Mouse (Mus musculus) adrenal gland, adult 2 months (tissue): Measurements from ENCODE around the gene Trappc10. TPM values are rescaled to one million over a fixed set of nuclear protein-coding genes. Genes with fewer than 3 reads are reported as not detected.
"Not testable (repeated sequence)": the region's sequence is repeated elsewhere in the genome, so short reads cannot be mapped to it uniquely, and the experiment has no call there.

Experiments used
- DNase-seq: peaks from one replicate; pipeline ENCODE4 v3.0.0; 2021
- polyA plus RNA-seq: library from polyadenylated mRNA; depleted of rRNA; stranded (reverse); fragments of >200 nt; gene quantifications from 2 replicates; pipeline ENCODE4 v1.2.3, GENCODE M21; 2012
- total RNA-seq, 2 experiments: library from RNA; stranded (reverse); gene quantifications; 2 replicates each; pipeline ENCODE4 v1.2.3; 2021

Trappc10 gene
- total and polyA plus RNA-seq, 3 experiments, result 50.7 to 62.8 (median 51.2) TPM

DNA sequence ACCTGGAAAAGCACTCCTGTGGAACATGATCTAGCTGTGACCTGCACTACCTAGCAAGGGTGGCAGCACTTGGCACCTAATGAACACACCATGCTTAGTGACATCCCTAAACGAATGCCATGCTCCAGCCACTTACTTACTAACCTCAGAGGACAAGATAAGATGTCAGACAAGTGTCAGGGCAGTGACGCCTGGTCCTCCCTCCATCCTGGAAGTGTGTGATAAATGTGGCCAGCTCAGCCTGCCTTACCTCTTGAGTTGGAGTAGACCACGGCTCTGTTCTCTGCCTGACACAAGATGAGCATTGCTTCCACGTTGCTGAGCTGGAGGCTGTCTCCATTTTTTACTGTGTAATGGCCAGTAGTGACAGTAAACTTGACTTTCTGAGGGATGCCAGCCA, 43.3 kb downstream of the Trappc10 start:
- DNase-seq, result no peak

DNA sequence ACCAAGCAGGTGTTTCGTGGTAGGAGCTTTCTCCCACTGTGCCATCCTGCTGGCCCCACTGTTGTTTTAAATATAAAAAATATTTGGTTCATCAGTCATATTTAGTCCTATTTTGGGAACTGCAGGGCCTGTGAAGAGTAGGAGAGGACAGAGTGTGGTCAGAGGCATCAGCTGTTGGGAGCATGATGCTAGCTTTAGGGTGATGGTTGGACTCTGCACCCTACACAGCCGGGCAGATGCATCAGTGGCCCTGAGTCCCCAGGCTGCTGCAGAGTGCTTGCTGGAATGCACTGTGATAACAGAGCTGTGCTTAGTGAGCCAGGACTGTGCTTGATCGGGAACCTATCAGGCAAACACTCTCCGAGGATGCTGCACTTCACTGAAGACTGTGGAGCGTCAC, 51.5 kb downstream of the Trappc10 start:
- no peak for DNase-seq

DNA sequence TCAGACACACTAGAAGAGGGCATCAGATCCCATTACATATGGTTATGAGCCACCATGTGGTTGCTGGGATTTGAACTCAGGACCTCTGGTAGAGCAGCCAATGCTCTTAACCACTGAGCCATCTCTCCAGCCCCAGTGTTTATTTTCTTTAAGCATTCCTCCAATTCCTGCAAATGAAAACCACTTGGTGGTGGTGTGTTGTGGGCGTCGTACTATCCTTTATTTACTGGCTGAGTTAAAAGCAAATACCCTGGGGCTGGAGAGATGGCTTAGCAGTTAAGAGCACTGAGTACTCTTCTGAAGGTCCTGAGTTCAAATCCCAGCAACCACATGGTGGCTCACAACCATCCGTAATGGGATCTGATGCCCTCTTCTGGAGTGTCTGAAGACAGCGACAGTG, 58.4 kb downstream of the Trappc10 start:
- DNase-seq, result not testable (repeated sequence)

DNA sequence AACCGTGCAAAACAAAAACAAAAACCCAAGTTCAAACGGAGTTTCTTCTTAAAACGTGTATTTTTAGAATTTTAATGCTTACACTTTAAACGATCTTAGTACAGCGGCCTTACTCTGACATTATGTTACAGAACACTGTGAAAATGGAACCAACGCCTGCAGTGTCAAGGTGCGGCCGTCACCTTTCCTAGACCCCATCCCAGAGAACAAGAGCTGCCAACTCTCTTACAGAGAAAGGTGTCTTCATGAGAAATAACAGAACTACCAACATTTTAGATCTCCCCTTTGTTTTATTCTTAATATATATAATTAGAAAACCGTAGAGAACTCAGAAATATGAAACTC, 59.1 kb downstream of the Trappc10 start:
- DNase-seq, result no peak

DNA sequence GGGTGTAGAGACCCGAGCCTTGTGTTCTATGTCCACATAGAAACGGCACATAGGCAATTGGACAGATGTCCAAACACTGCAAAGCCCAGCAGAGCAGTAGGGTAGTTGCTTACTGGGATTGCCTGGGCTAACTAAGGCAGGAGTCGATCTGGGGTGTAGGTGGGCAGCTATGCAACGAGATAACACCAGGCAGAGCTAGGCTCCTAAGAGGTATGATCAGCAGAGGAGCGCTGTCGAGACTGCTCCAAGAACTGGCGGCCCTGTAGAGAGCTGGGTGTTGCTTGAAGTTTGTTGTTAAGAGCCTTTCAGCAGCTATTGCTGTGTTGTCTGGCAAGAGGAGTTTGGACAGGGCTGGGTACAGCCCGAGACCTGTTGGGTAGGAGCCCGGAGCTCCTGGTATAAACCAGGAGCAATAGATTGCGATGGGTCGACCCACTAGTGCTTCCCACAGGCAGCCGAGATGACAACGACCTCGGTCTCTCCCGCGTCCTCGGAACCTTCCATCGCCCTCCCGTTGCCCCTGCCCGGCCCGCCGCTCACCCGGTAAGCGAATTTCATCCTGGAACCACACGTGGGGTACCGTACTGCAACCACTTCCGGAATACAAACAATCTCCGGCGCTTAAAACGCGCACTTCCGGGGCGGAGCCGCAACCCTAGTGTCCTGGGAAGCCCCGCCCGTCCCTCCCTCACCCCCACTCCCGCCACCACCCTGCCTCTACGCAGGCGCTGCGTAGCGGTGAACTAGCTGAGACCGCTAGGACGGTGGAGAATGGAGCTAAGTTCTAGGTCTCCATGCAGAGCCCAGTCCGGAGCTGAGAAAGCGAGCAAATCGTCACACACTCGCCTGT, 59.7 kb downstream of the Trappc10 start, which contains the start of gene Pwp2:
Gene Pwp2 (minus strand): TSS at position 619 of the 850 bp plus-strand sequence.
- peak; percentile 94 for DNase-seq

DNA sequence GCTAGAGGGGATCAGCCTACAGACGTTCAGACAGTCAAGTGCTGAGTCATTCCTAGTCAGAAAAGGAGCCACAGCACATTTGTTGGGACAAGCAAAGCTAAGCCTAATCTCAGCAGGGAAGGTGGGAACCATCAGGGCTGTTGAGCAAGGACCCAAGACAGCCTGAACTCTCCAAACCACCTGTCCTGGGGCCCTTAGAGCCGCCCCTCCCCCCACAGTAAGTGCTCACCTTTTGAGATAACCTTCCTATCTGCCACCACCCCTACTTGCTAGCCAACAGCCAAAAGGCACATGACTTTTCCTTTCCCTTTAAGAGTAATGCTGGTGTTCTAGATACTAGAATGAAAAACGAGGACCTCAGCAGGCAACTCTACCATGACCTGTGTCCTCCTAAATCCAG, 60.9 kb downstream of the Trappc10 start:
- no peak for DNase-seq

DNA sequence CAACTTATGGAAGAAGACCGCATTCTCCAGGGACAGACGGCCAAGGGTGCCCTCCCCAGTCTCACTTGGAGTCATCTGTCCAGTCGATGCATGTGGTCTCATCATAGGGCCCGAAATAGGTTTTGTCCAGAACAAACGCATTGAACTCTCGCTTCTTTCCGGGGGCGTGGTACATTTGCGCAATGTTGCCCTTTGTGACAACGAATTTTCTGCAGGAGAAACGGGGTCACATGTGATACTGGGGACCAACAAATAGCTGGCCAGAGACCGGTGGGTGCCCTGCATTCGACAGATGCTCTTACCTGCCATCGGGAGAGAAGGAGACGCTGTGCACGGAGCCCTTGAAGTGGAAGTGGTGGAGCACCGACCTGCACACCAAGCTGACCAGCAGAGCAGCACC, 62.1 kb downstream of the Trappc10 start:
- no peak for DNase-seq

DNA sequence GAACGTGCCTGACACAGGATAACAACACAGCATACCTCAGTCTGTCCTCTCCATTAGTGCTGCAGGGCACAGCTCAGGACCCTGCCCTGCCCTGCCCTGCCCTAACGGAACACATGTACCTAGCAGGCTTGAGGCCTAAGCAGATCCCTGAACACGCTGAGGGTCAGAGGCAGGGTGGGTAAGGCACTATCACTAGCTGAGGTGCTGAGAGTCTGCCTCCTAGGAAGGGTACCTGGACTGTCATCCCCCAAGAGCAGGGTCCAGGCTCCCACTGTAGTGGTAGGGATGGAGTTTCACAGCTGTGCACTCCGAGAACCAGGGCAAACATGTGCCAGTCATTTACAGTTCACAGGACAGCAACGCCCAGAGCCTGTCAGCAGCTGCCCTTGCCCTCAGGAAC, 70.0 kb downstream of the Trappc10 start:
- DNase-seq, result no peak

DNA sequence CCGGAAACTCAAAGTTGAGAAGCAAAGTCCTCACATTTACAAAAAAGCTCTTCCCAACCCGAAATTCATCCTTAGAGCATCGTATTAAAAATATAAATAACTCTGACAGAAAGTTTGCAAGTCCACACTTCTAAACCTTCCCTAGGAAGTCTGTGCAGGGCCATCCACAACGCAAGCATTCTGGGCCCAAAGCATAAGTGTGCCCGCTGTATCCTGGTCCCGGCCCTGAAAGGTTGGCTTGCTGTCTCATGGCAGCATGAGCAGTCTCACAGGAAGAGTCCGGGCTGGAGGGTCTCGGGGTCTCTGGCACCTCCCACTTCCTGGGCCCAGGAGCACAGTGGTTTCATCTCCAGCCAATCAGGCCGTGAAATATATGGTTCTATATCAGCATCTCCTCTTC, 72.9 kb downstream of the Trappc10 start:
- no peak for DNase-seq

DNA sequence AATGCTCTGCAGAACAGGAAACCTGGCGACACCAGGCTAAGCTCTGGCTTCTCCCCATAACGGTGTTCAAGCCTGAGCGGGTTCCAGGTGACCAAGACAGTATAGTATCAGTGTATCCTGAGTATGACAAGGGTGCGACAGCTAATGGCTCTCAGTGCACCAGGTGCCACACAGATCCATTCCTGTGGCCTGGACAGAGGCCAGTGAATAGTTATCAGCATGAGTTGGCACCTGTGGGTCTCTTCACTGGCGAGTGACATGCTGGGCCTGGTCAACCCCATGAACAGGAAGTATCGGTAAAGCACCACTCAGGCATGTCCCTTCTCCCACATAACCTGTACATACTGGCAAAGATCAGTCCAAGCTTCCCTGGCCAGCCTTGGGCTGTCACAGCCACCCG, 73.4 kb downstream of the Trappc10 start:
- no peak for DNase-seq

DNA sequence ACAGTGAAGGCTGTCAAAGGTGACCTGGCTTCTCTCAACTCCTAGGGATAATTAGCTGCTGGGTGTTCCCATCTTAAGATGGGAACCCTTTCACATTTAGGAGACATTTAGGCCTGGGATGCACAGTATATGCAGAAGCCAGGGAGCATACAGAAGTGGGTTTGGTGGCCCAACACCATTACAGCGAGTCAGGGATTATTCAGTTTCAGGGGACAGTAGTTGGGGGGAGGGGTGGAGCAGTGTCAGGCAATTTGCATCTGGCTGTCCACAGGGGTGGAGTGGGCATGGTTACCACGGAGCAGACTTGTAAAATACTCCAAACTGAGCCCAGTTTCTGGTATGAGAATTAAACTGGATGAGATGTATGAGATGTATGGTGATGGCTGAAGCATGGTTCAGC, 74.0 kb downstream of the Trappc10 start:
- DNase-seq, result no peak

DNA sequence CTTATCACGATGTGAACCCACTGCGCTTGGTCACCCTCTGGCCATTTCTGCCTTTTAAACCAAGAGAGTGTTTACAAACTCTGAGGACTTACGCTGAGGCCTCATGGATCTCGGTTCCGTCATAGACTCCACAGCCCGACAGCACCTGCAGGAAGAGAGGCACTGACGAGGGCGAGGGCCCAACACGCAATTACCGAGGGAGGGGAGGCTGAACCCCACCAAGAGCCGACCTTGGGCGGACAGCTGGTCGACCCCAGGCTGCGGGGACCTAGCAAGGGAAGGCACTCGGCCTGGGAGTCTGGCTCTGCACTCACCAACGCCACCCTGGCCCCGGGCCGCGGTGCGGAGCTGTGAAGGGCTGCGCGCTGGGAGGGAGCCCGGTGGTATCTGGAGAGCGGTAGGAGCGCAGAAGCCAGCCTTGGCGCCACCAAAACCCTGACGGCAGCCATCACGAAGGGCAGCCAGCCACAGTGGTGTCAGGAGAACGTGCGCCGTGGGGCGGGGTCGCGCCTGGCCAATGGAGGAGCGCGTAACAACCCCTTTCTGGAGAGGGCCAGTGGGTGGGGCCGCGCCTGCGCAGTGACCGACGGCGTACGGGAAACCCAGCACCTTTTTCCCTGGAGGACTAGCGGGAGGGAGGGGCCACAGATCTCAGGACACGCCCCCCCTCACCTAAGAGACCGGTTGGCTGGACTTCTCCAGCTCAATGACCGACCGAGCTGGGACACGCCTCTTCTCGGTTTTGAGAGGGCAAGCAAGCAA, 75.0 kb downstream of the Trappc10 start, which contains the start of gene D10Jhu81e:
Gene D10Jhu81e (minus strand): TSS at position 502 of the 762 bp plus-strand sequence.
- peak; percentile 100 for DNase-seq

DNA sequence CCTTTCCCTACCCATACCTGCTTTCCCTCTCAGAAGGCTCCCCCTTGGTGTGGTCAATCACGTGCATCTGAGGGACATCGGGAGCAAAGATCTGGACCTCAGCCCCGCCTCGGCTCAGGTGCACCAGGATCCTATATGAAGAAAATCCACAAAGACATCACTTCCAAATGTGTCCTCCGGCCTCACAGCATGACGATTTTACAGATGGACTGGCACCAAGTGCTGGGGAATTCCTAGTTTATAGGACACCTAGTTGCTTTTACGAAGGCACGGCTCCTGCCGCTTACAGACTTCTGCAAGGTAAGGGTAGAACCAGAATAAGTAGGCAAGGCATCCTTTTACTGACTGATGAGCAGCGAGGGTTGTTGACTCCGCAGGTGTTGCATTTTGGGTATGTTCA, 75.6 kb downstream of the Trappc10 start:
- DNase-seq, result no peak

DNA sequence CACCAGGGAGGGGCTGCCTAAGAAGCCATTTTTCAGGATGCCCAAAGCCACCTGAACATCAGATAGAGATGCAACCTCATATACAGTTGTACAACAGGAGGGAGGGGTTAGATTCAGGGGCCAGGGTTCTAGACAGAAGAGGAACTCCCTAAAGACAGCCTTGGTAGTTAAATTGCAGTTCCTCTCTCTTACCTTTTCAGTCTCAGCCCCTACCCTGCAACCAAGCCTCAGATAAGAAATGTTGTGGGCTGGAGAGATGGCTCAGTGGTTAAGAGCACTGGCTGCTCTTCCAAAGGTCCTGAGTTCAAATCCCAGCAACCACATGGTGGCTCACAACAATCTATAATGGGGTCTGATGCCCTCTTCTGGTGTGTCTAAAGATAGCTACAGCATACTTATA, 76.7 kb downstream of the Trappc10 start:
- DNase-seq, result no peak

DNA sequence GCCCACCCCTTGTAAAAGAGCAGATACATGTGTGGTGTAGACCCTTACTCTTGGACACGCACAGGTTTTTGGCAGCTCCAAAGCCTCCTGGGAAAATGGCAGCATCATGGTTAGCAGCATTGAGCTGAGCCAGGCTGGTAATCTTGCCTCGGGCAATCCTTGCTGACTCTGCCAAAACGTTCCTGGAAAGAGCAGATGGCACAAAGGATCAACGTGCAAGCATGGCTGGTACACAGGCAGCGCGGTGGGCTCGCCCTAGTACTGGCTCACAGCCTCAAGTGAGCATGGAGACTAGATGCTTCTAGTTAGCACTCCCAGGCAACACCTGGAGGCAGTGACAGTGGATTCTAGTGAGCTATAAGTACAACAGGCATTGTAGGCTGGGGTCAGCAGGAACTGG, 77.1 kb downstream of the Trappc10 start:
- DNase-seq, result no peak

DNA sequence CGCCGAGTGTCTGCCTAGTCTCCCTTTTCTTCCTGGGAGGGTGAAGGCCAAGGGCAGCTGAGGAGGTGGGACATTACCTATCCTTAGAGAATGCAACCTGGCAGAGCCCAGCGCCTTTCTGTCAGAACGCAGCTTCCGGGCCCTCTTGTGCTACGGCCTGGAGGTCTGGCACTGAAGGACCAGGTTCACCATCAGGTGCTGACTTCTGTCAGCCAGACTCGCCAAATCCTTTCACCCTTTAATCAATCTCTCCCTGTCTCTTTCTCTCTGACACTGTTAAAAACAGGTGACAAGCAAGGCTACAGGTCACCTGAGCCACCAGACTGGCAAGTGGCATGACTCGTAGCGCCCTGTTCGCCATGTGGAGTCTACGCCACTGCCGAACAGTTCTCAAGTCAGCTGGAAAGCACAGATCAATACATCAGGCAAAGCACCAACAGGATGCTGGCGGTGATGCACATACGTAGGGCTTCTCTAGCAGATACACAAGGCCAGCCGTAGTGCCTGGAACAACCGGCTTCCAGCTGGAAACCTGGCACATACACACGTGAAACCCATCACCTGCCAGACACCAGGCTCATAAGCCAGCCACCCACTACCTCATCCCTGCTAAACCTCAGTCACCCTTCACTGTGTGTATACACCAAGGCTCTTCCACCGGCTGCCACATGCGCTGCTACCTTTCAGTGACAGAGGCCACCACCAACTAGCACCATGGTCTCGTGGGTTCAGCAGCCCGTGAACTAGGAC, 79.0 kb downstream of the Trappc10 start:
- no peak for DNase-seq

DNA sequence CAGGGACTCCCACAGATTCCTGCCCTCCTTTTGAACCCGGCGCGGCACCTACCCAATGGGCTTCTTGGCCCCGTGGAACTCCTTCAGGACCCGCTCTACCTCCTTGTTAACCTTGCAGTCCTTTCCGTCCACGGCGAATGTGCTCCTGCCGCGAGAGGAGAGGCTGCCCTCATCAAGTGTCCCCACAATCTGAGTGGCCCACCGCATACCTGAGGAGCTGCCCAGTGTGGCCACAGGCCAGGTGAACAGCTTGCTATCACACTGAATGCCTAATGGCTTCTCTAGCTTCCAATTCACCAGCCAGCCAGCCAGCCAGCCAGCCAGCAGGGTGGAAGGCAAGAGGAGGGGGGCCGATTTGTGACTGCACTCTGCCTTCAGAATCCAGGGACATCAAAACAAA, 79.7 kb downstream of the Trappc10 start:
- no peak for DNase-seq

DNA sequence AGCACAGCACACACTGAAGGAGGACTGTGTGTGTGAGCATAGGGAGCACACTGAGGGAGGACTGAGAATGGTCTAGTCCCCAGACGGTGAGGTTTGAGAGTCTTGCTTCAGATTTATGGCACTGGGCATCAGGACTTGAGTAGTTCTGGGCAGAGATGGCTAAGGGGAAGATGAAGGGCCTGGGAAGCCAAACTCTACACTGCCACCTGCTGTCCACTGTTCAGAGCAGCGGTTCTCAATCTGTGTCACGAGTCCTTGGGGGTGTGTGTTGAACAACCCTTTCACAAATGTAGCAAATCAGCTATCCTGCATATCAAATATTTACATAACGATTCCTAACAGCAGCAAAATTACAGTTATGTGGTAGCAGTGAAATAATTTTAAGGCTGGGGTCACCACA, 80.5 kb downstream of the Trappc10 start:
- peak; percentile 69 for DNase-seq

DNA sequence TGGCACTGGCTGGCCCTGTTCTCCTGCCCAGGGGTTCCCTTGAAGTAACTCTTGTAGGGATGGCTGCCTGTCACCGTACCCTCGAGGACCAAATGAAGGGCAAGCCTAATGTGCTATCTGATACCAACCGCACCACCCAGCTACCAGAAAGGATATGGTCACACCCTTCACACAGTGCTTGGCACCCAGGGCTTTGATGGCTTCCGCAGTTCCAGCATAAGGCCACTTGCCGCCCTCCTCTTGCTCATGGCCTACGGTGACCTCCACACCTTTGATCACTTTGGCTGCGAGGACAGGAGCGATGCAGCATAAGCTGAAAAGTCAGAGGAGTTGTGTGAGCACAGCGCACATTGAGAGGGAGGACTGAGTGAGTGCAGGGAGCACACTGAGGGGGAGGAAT, 81.2 kb downstream of the Trappc10 start:
- no peak for DNase-seq

DNA sequence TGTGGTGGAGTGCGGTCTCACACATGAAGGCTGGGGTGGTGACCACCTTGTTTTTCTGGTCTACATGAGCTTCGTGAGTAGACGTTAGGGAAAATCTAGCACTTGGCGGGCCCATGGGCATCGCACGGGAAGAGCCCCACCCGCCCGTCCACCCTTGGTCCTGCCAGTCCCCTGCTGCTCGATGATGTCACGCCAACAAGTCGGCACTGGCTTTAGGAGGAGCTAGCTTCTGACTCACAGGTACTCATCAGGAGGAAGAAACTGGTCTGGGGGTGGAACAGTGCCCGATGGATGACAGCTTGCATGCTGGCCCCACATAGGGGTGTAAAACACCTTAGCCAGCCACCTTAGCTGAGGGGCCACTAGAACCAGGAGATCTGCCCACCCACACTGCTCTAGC, 81.8 kb downstream of the Trappc10 start:
- no peak for DNase-seq

DNA sequence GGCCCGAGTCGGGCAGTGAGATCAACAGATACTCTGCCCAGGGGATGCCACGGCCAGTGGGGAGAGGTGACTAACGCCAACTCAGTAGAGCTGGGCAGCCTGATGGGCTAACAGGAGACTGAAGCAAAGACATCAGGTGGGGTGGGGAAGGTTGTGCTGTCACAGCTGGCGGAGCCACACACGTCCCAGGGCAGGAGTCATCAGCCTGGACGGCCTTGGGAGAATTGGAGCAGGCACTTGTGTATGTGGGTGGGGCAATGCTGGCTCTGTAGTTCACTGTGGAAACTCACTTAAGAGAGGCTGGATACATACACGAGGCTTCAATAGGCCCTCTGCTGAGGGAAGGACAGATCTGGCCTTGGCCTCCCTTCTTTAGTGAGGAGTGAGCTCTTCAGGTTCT, 83.3 kb downstream of the Trappc10 start:
- DNase-seq, result peak; percentile 74

DNA sequence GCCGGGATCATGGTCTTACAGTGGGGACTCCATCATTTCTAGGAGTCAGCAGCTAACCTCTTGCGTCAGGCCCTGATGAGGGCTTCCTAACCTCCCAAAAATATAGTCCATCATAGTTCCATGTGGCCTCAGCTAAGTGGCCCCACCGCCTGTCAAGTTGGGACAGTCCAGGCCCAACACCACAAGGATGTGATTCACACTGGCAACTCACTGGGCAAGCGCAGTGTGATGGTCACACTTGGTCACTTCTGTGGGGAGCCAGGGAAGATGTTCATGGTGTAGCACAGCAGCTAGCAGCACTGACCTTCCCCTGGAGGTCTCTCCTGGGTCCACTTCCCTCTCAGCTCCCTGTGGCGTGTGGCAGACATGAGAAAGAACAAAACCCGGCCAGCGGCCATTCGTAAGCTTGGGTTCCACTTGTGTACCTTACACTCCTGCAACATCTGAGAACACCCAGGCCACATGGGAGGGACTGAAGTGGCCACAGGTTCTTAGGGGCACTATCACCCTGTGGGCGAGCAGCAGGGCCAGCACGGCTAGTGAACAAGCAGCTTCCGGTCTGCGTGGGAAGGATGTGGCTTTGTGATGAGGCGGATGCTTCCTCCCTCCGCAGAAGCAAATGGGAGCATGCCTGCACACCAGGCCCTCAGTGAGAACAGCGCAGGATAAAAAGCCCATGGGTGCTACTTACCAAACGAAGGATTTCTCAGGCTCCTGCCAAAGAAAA, 83.9 kb downstream of the Trappc10 start:
- DNase-seq, result peak; percentile 28
